ENCODE assay signal across 7 mouse cellular contexts in genomic region chr4:55208386-55209345, GRCm38 (mm10).
DNase-seq lines count a peak whose midpoint lies in the region; ATAC-seq lines count a peak whose summit lies in the region.

No protein-coding gene starts in this region.

- no peaks in the 10 kb centered on the region for H3K9me3 ChIP-seq in embryonic facial prominence, embryonic 13.5 days
- H3K9me3 ChIP-seq in limb, embryonic 13.5 days, result no peaks in the 10 kb centered on the region

- peak overlapping the region; percentile 42 for H3K4me2 ChIP-seq in embryonic facial prominence, embryonic 13.5 days
- H3K4me2 ChIP-seq in limb, embryonic 13.5 days (replicated peaks), result peak overlapping the region; percentile 53

- no peak overlapping the region for H3K4me3 ChIP-seq in embryonic facial prominence, embryonic 13.5 days
- peak overlapping the region; percentile 4; the same call in 1 of the 2 replicates for H3K4me3 ChIP-seq in limb, embryonic 13.5 days

- no peak overlapping the region; the same call in 1 of the 2 replicates for H3K27ac ChIP-seq in embryonic facial prominence, embryonic 13.5 days
- 0 out of 2 replicates have a peak overlapping the region, but pooled peaks have one; percentile 22 for H3K27ac ChIP-seq in limb, embryonic 13.5 days

- WGBS in embryonic facial prominence, embryonic 13.5 days, result 12% methylated on average over 21 of the region's 21 CpGs
- WGBS in limb, embryonic 13.5 days, result 10% methylated on average over 21 of the region's 21 CpGs

- no peaks in the 10 kb centered on the region for H3K27me3 ChIP-seq in embryonic facial prominence, embryonic 13.5 days
- no peaks in the 10 kb centered on the region for H3K27me3 ChIP-seq in limb, embryonic 13.5 days

- peak; percentile 8 for DNase-seq in testis, postnatal 14 days (ENCODE audit: low spot score)
- no peak for DNase-seq in testis, postnatal 10 days (ENCODE audit: low spot score)
- no peak for DNase-seq in spleen, postnatal 36 days (ENCODE audit: low spot score in 2 of 2)
- DNase-seq in ovary, adult 18-20 months (ENCODE audit: low spot score), result no peak

- no peak overlapping the region for H3K9ac ChIP-seq in embryonic facial prominence, embryonic 13.5 days
- H3K9ac ChIP-seq in limb, embryonic 13.5 days, result 0 out of 2 replicates have a peak overlapping the region, but pooled peaks have one; percentile 2

- H3K4me1 ChIP-seq in embryonic facial prominence, embryonic 13.5 days, result peaks cover 25% of the 10 kb centered on the region
- peaks cover 23% of the 10 kb centered on the region for H3K4me1 ChIP-seq in limb, embryonic 13.5 days

- no peaks in the 10 kb centered on the region for H3K36me3 ChIP-seq in embryonic facial prominence, embryonic 13.5 days
- no peaks in the 10 kb centered on the region for H3K36me3 ChIP-seq in limb, embryonic 13.5 days

- no peak for ATAC-seq in embryonic facial prominence, embryonic 13.5 days (ENCODE audit: insufficient number of reproducible peaks, insufficient read depth, low FRiP score, low TSS enrichment, low read depth)
- 0 out of 2 replicates have a peak, but pooled peaks have one; percentile 34 for ATAC-seq in limb, embryonic 13.5 days (ENCODE audit: low FRiP score, low read depth)
- ATAC-seq in CD4-positive, CD25-positive, alpha-beta regulatory T cell, adult 4 months, result no peak
